Mouse (Mus musculus) lung, postnatal 0 days (tissue): ENCODE measurements around the gene Ugt1a6b.

Experiments used
- CTCF ChIP-seq: IDR thresholded peaks from 2 replicates; pipeline ENCODE4 v1.5.1; 2016; ENCODE audit warnings: antibody characterized with exemption, mild to moderate bottlenecking
- EP300 ChIP-seq: IDR thresholded peaks from 2 replicates; pipeline ENCODE4 v1.6.1; 2016; ENCODE audit warnings: antibody characterized with exemption, mild to moderate bottlenecking, control low read depth

- no peak for TF ChIP-seq EP300
- TF ChIP-seq CTCF, result no peak
Measured at GRCm38 (mm10) chr1:88254793-88255465, 151.9 kb downstream of the Ugt1a6b start.
